Mouse (Mus musculus) mature B cell (primary cell): ENCODE results near the gene Pcdh9.

Experiments
- in situ Hi-C: fragments of 300-500 bp; cut with MboI; formaldehyde crosslinking; loops from 2 replicates; pipeline ENCODE4 v1.14.3; 2019

The Pcdh9 gene

DNA sequence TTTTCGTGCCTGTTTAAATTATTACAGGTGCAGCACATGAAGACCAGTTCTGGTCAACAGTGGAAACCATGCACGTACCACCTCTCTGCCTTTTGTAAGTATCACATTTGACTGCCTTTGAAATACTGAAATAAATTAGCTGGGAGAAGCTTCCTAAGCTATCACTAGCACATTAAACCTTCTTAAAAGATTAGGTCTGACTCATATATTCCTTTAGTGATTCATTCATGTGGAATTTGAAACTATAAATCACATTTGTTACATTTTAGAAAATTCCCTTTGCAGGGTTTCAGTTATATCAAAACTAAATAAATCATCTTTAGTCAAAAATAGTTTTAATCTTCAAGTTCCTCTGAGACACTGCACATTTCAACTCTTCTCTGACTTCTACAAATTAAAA, 722.1 kb downstream of the Pcdh9 start:
- in situ Hi-C loops: no loop called here

DNA sequence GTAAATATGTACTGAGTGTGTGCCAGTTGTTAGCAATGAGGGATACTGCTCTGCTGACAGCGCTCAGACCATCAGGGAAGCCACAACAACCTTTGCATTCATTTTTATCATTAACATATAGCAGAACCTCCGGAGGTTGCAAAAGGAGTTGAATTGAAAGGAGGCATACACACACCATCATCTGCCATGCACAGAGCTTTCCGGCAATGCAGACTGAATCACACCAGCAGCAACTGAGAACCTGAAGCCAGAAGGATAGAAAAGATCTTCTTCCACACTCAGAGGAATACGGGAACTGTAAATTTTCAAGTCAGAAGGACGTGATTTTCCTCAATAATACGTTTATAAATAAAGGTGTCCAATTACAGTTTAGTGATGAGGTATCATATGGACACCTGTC, 747.1 kb downstream of the Pcdh9 start:
- in situ Hi-C loops: no loop called here

- in situ Hi-C loops: no loop called here
Observed at GRCm38 (mm10) chr14:93142076-93142475, 748.4 kb downstream of the Pcdh9 start.

DNA sequence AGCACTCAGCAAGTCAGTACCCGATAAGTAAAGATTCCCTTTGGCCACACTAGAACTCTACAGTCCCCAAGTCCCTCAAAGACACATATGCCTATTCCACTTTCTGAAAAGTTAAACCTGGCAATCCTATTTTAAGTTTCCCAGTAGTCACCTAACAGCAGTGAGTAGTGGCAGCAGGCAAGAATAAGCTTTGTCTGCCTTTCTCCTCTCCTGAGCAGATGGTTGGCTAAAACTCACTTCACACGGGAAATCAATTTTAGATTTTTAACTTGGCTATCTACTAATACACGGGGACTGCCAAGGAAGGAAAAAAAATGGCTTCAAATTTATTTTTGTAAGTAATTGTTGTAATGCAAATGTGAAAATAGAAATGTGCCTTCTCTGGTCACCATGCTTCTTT, 763.5 kb downstream of the Pcdh9 start:
- in situ Hi-C loops: no loop called here

GRCm38 (mm10) chr14:93102755-93103154, 787.7 kb downstream of the Pcdh9 start:
- in situ Hi-C loops: no loop called here

DNA sequence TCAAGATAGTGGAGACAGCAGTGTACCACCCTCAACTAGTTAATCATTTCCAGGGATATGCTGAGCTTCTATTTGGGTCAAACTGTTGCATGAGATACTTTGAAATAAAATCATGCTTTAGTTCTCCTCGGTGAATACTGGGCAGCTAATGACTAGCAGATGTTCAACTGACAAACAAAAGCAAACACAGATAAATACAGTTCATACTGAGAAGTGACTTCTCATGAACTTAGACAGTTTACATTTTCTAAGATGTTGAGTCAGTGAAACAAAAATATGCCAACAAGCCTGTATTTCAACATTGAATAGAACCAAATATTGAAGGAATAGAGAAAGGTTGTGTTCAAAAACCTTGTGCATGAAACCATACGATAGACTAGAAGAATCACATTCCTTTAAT, 795.4 kb downstream of the Pcdh9 start:
- in situ Hi-C loops: no loop called here

GRCm38 (mm10) chr14:93092806-93093205, 797.7 kb downstream of the Pcdh9 start:
- in situ Hi-C loops: no loop called here

DNA sequence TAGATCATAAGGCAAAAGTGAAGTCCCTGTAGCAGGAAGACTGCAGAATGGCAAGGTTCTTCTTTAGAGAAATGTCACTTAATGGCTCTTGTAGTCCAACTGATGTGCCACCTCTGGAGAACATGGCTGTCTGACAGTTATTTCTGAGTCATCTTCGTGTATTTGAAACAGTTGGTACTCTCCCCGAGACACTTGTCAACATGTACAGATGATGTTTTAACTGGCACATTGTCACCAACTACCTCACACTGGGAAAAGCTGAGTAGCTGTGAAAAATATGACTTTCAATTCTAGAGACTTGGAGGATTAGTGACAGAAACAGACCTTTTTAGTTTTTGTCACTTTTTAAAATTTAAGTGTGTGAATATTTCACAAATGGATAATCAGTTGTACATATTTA, 804.8 kb downstream of the Pcdh9 start:
- in situ Hi-C loops: no loop called here

GRCm38 (mm10) chr14:93083140-93083539, 807.3 kb downstream of the Pcdh9 start:
- in situ Hi-C loops: no loop called here

GRCm38 (mm10) chr14:93080910-93081309, 809.6 kb downstream of the Pcdh9 start:
- in situ Hi-C loops: no loop called here

DNA sequence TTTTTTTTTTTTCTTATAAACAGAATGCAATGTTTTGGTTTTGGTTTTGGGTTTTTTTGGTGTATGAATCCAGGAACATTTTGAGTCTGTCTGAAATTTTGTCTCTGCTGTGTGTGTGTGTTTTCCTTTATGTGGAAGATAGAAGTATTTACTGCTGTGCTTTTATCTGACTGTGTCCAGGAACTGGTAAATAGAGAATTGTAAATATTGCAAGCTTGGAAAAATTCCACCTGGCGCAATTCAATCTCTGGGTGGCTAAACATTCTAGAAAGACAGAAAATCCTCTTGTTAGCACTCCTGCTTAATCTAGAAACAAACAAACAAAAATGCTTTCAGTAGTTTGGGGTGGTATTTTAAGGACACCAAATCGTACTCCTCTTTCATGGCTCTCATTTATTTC, 814.7 kb downstream of the Pcdh9 start:
- in situ Hi-C loops: no loop called here

DNA sequence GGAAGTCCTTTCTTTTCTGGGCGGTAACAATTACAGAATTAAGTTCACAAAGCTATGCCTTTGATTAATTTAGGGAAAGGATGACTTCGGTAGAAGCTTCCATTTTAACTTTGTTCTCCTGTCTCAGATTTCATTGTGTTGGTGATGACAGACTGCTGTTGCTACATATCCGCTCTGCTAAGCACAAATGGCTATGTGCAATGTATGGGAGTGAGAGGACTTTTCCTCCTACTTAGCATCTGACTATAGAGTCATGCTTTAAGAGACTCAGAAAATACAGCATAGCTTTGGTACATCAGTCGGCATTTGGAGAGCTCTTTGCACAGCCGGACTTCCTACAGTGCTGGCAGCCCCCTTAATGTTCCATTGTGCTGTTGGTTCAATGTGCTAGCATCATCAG, 818.1 kb downstream of the Pcdh9 start:
- in situ Hi-C loops: no loop called here

DNA sequence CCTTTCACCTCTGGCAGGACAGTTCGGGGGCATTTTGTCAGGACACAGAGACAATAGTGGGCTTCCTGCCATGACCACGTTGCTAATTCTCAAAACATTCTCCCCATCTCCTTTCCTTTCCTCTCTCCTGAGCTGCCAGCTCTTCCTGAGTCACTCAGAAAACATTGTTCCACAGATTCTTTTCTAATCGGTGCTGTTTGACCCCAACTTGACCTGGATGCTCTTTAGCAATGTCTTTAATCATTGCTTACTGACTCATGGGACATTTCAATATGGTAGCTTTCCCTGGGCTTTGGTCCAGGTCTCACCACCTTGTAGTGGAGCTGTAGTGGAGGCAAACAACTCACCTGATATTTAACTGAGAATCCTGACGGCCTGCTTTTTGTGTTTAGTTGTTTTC, 820.3 kb downstream of the Pcdh9 start:
- in situ Hi-C loops: no loop called here

- in situ Hi-C loops: no loop called here
Observed at GRCm38 (mm10) chr14:93067411-93068336, 822.8 kb downstream of the Pcdh9 start.

DNA sequence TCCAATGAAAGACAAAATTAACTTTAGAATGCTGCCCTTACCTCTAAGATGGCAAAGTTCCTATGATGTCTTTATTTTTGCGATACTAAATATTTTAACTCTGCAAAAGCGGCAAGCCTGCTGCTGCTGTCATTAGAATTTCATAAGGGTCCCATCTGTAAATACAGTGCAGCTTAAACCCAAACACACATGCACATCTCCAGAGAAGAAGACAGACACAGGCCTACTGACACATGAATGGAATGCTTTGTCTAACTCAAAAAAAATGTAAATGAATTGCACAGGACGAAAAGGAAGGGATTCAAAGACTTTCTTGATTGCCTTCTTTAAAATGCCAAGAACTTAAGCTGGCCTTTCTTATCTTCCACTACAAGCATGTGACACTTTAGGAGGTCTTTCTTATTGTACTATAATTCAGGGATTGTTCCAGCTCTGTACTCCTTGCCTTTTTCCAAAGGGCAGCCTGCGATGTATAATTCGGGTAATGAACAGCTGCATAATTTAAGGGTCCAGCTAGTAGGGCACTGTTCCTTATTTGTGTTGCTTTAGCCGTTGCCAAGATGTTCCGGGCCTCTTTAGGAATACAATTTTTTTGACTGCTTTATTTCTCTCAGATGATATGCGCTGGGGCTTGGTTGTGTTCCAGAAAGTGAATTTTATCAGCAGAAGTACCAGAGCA, 823.6 kb downstream of the Pcdh9 start:
- in situ Hi-C loops: no loop called here

- in situ Hi-C loops: no loop called here
Observed at GRCm38 (mm10) chr14:93061824-93062620, 828.5 kb downstream of the Pcdh9 start.

- in situ Hi-C loops: no loop called here
Observed at GRCm38 (mm10) chr14:93058799-93059198, 831.7 kb downstream of the Pcdh9 start.

DNA sequence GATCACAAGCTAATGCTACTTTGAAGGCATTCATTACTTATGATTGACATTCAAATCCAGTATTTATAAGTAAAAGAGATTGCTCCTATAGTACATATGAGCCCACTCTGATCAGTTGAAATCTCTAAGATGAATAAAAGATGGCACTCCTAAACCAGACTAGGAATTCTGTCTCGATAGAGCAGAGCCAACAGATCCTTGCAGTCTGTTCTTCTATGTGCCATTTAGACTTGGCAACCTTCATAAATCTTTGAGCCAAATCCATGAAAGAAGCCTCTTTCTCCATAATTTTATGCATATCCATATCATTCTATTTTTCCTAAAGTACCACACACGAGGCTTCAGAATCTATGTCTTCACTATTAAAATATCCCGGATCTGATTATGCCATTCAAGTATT, 834.5 kb downstream of the Pcdh9 start:
- in situ Hi-C loops: no loop called here

DNA sequence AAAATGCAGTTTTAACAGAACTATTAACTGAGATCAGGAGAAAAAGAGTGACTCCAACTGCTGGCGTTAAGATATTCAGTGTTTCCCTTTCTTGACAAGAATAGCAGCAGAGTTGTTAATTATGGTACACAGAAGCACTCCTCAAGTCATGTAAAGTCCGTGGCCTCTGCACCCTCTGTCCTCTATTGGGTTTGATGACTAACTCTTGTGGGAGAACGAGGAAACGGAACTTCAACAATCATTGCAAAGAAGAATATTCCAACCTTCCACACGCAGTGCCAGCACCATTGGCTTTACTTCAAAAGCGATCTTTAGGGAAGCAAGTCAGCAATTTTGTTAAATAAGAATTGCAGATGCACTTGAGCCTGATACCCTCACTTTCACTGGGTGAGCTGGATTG, 849.9 kb downstream of the Pcdh9 start:
- in situ Hi-C loops: no loop called here

GRCm38 (mm10) chr14:93039326-93040221, 850.9 kb downstream of the Pcdh9 start:
- in situ Hi-C loops: no loop called here
